Mouse (Mus musculus): Measurements from ENCODE around the gene Znhit6. TPM values are rescaled to one million over a fixed set of nuclear protein-coding genes. Genes with fewer than 3 reads are reported as not detected.

Znhit6 gene
- polyA plus RNA-seq, 1 experiment: 0.43 TPM

DNA sequence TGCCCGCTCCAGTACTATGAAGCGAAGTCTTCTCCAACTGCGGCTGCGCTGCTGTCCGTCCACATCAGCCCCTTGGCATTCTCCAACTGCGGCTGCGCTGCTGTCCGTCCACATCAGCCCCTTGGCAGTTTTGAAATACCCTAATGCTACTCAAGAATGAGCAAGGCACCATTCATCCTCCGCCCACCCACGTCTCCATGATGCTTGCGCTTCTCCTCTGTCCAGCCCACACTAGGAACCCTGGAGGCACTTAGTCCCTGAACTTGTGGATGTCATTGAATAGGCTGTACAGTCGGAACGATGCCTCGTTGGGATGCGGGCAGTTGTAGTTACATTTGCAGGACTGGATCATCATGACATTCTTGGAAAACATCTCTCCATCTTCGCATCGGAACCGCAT, 71.4 kb downstream of the Znhit6 start:
- Histone ChIP-seq H3K27me3 (ENCODE audit: control insufficient read depth) (peaks cover 51% of the 10 kb centered on the region), H3K9me3 (ENCODE audit: control insufficient read depth, low read length) (no peaks in the 10 kb centered on the region), H3K4me3 (replicated peaks) (no peak overlapping the region), H3K36me3 (ENCODE audit: control insufficient read depth) (peaks cover 3% of the 10 kb centered on the region; the same call in 1 of the 2 replicates), H3K4me1 (ENCODE audit: control insufficient read depth) (no peaks in the 10 kb centered on the region)
- TF ChIP-seq TAL1 (IDR thresholded peaks at IDR 0.05; ENCODE audit: low read length) (no peak), GATA1 (IDR thresholded peaks at IDR 0.05; ENCODE audit: low read length) (no peak)

DNA sequence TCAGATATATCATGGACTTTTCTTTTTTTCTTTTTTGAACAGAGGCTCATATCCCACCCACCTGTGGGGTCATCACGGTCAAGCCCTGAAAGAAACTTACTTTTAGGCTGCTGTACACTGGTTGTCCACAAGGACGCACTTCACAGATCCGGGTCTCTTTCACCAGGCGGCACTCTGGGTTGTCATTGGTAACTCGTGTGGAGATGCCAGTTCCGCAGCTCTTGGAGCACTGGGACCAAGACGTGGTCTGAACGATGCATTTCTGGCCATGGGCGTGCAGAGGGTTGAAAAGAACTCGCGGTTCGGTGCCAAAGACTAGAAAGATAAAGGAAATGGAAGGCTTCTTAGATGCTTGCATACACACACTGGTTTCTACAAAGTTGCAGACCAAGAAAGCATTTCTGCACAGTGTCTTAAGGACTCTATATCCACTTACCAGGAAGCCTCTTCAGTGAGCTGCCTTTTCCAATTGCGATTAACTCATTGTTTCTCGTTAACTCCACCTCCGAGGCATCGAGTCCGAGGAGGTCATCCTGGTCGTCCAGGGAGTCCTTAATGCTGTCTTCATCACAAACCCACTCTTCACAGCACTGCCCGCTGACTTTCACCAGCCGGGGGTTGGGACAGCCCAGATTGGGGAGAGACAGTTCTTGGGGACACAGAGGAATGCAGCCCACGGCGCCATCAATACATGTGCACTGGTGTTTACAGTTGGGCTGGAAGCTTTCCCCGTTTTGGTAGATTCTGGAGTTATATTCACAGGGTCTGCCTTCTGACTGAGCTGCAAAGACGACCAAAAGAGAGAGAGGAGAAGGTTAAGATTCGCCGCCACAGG, 72.3 kb downstream of the Znhit6 start:
- Histone ChIP-seq H3K9me3 (ENCODE audit: control insufficient read depth, low read length) (no peaks in the 10 kb centered on the region), H3K36me3 (ENCODE audit: control insufficient read depth) (peaks cover 3% of the 10 kb centered on the region; the same call in 1 of the 2 replicates), H3K4me3 (replicated peaks) (no peak overlapping the region), H3K27me3 (ENCODE audit: control insufficient read depth) (peaks cover 60% of the 10 kb centered on the region), H3K4me1 (ENCODE audit: control insufficient read depth) (no peaks in the 10 kb centered on the region)
- TF ChIP-seq TAL1 (IDR thresholded peaks at IDR 0.05; ENCODE audit: low read length) (no peak), GATA1 (IDR thresholded peaks at IDR 0.05; ENCODE audit: low read length) (no peak)

DNA sequence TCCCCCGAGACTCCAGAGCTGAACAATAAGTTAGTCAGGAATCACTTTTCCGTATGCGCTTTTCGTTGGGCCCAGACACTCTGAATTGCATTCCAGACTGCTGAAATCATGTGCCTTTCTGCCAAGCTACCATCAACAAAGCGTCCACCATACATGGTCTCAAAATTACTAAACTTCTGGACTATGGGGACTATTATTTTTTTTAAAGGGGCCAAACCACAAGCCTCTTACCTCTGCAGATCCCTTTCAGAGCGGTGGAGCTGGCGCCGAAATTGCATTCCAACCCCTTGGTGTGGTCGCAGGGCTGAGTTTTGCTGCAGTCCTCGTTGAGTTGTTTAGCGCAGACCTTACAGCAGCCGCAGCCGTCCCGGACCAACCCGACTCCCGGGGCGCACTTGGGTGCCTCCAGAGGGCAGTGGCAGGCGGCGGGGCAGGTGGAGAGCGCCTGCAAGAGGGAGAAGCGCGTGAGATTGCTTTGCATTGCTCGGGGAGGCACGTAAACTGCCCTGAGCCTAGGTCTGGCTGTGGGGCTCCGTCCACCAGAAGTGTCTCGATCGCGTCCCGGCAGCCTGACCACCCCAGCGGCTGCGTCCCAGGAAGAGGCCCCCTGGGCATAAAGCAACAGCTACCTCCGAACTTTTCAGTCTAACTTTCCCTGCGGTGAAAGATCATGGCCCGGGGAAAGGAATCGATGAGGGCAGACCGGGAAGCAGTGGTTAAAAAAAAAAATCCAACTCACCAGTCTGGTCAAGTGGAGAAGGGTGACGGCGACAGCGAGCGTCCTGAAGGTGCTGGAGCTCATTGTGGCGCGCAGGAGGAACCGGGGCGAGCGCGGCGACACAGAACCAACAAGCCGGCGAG, 73.2 kb downstream of the Znhit6 start:
- Histone ChIP-seq H3K4me1 (ENCODE audit: control insufficient read depth) (no peaks in the 10 kb centered on the region), H3K4me3 (replicated peaks) (peak overlapping the region; percentile 51), H3K36me3 (ENCODE audit: control insufficient read depth) (peaks cover 3% of the 10 kb centered on the region; the same call in 1 of the 2 replicates), H3K27me3 (ENCODE audit: control insufficient read depth) (peaks cover 68% of the 10 kb centered on the region), H3K9me3 (ENCODE audit: control insufficient read depth, low read length) (no peaks in the 10 kb centered on the region)
- TF ChIP-seq TAL1 (IDR thresholded peaks at IDR 0.05; ENCODE audit: low read length) (no peak), GATA1 (IDR thresholded peaks at IDR 0.05; ENCODE audit: low read length) (no peak)

DNA sequence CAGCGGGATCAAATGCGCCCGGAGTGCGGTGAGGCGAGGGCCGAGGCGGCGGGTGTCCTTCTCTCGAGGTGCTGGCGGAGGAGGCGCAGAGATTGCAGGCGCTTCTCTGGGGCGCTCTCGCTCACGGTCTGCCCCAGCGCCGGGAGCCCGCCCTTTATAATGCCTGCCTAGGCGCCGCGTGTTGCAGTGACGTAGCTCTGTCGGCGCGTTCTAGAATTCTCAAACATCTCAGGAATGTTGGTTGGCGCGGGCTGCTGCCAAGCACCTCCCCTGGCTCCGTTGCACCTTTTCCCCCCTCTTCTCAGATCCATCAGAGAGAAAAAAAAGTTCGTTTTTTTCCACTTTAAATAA, 73.8 kb downstream of the Znhit6 start, which contains the start of gene Ccn1:
Gene Ccn1 (minus strand): TSS at position 130 of the 351 bp plus-strand sequence.
- Histone ChIP-seq H3K27me3 (ENCODE audit: control insufficient read depth) (peaks cover 70% of the 10 kb centered on the region), H3K4me1 (ENCODE audit: control insufficient read depth) (no peaks in the 10 kb centered on the region), H3K36me3 (ENCODE audit: control insufficient read depth) (peaks cover 3% of the 10 kb centered on the region; the same call in 1 of the 2 replicates), H3K4me3 (replicated peaks) (peak within 1 kb of the TSS; percentile 51), H3K9me3 (ENCODE audit: control insufficient read depth, low read length) (no peaks in the 10 kb centered on the region)
- TF ChIP-seq TAL1 (IDR thresholded peaks at IDR 0.05; ENCODE audit: low read length) (no peak), GATA1 (IDR thresholded peaks at IDR 0.05; ENCODE audit: low read length) (no peak)

DNA sequence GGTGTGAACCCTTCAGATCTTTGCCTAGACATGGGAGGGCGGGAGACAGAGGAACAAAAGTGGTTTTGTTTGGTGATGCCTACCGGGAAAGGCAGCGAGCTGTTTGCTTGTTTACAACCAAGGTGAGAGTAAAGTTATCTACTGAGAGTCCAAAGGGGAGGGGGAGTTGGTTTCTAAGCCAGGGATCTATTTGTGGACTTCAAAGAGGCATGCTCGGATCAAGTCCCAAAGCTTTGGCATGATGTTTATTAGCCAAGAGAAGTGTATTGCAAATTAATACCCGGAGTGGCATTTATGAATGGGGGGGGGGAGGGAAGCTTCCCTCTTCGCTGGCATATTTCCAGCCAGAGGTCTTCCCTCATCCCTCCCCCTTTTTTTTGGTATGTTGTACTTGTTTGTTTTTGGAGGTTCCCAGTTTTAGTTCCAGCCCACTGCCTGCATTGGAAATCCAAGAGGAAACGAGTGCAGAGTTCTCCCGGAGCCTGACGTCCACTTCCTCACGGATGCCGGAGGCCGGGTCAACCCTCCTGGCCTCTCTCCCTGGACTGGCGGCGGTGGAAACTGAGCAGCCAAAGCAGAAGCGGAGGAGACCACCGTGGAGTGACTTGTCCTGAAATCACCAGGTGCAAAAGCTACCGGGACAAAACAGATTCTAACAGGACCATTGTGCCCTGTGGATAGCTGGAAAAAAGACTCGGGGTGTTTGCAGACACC, 74.5 kb downstream of the Znhit6 start:
- Histone ChIP-seq H3K4me3 (replicated peaks) (no peak overlapping the region), H3K27me3 (ENCODE audit: control insufficient read depth) (peaks cover 70% of the 10 kb centered on the region), H3K36me3 (ENCODE audit: control insufficient read depth) (peaks cover 3% of the 10 kb centered on the region; the same call in 1 of the 2 replicates), H3K4me1 (ENCODE audit: control insufficient read depth) (no peaks in the 10 kb centered on the region), H3K9me3 (ENCODE audit: control insufficient read depth, low read length) (no peaks in the 10 kb centered on the region)
- TF ChIP-seq TAL1 (IDR thresholded peaks at IDR 0.05; ENCODE audit: low read length) (no peak), GATA1 (IDR thresholded peaks at IDR 0.05; ENCODE audit: low read length) (no peak)

DNA sequence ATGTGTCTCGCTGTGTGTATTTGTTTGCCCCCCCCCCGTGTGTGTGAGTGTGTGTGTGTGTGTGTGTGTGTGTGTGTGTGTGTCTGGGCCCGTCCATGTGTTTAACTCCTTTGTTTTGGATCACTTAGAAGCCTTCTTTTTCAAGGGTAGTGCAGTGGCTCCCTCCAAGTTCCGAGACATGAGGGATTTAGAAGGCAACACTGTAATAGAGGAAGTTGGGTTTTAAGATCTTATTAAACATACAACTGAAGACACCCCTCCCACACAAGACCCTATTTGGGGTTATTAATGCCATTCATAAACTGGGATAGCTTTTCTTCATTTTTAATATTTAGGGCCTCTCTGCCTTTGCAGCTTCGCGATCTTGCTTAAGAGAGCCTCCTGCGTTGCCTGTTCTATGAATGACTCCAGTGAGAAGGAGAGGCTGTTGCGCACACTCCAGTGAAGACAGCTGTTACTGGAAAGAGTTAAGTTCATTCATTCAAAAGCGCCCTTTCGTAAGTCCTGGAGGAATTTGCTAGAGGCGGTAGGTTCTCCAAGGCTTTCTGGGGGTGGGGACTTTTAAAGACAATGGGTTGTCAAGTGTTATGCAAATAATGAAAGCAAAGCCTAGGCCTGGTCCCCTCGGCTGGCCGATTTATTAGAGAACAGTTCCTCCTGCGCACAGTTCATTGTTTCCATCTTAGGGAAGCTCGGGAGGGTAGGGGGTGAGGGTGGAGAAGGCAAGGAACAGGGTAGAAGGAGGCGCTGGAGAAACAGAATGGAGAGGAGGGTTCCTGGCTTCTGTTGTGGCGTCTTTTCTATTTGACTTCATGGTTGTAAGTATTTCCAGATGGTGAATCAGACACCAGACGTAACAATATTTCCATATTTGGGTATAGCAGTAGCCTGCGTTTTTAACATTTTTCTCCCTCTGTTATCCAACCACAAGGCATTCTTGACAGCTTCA, 75.3 kb downstream of the Znhit6 start:
- no peak for TF ChIP-seq GATA1 (IDR thresholded peaks at IDR 0.05; ENCODE audit: low read length)
- no peak for TF ChIP-seq TAL1 (IDR thresholded peaks at IDR 0.05; ENCODE audit: low read length)
- Histone ChIP-seq H3K27me3 (ENCODE audit: control insufficient read depth) (peaks cover 70% of the 10 kb centered on the region), H3K9me3 (ENCODE audit: control insufficient read depth, low read length) (no peaks in the 10 kb centered on the region), H3K4me1 (ENCODE audit: control insufficient read depth) (no peaks in the 10 kb centered on the region), H3K4me3 (replicated peaks) (no peak overlapping the region), H3K36me3 (ENCODE audit: control insufficient read depth) (peaks cover 3% of the 10 kb centered on the region; the same call in 1 of the 2 replicates)

DNA sequence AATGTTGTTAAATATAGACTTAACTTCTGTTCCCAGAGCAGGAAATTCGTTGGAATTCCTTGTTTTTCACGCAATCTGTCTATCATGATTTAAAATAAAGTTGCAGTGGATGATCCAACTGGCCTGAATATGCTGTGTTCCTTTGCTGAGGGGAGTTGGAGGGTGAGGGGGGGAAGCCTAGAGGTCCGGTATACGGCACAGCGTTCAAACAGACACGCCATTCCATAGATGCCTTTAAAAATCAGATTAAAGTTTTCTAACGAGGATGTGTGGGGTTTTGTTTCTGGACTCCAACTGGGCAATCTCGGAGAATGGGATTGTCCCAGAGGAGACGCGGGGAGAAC, 75.9 kb downstream of the Znhit6 start:
- no peak overlapping the region for H3K4me3 ChIP-seq (replicated peaks)
- H3K36me3 ChIP-seq (ENCODE audit: control insufficient read depth): peaks cover 3% of the 10 kb centered on the region; the same call in 1 of the 2 replicates
- TF ChIP-seq TAL1 (IDR thresholded peaks at IDR 0.05; ENCODE audit: low read length): no peak
- no peak for TF ChIP-seq GATA1 (IDR thresholded peaks at IDR 0.05; ENCODE audit: low read length)
- H3K9me3 ChIP-seq (ENCODE audit: control insufficient read depth, low read length): no peaks in the 10 kb centered on the region
- no peaks in the 10 kb centered on the region for H3K4me1 ChIP-seq (ENCODE audit: control insufficient read depth)
- peaks cover 70% of the 10 kb centered on the region for H3K27me3 ChIP-seq (ENCODE audit: control insufficient read depth)
